Comparison of ENCODE assay signal across 11 mouse cellular contexts in the genomic region with DNA sequence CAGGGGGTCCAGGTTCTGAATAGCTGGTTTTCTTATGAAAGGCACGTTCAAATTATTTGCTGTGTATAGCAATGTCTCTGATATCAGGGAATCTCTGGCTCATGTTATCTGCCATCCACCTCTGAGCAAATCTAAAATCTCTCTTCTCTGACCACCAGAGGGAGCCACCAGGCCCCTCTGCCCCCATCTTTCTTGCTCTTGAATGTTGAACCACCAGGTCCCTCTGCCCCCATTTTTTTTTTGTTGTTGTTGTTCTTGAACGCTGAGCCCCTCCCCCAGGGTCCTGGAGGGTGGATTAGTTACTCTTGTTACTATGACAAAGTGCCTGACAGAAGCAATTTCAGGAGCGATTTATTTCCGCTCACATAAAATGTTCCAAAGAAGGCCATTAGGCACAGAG.
A peak's percentile ranks its signal among the peaks of the same experiment; 100 is the strongest.
DNase-seq lines count a peak whose midpoint lies in the region; ATAC-seq and TF ChIP-seq lines count a peak whose summit lies in the region.
"Had no signal": no experiment of that assay in that cellular context is flagged by ENCODE, and none has a peak within 500 bp of the region (broad histone marks: within the 10 kb centered on the region; RNA-seq: fewer than 3 reads in every experiment).

No protein-coding gene starts in this region.

- H3K27ac ChIP-seq in layer of hippocampus, adult 2 months, result no peak overlapping the region
- H3K27ac ChIP-seq in cortical plate, adult 2 months (ENCODE audit: insufficient read depth, low read length), result no peak overlapping the region
- H3K27ac ChIP-seq: embryonic facial prominence, embryonic 12.5 days had no signal

- no peak overlapping the region for H3K4me3 ChIP-seq in layer of hippocampus, adult 2 months
- H3K4me3 ChIP-seq in cortical plate, adult 2 months (ENCODE audit: insufficient read depth, low read length), result no peak overlapping the region
- H3K4me3 ChIP-seq: embryonic facial prominence, embryonic 12.5 days had no signal

- ATAC-seq in inflammation-experienced regulatory T-cells, adult 6 months, result no peak

- peak; percentile 74 for TF ChIP-seq CTCF in layer of hippocampus, adult 2 months (conservative IDR thresholded peaks at IDR 0.05)
- TF ChIP-seq CTCF in cortical plate, adult 2 months (IDR thresholded peaks at IDR 0.05; ENCODE audit: extremely low read depth, insufficient read depth, low read length), result peak; percentile 22; the same call in 1 of the 2 replicates

- no peaks in the 10 kb centered on the region for H3K4me1 ChIP-seq in cortical plate, adult 2 months (ENCODE audit: control insufficient read depth, insufficient read depth, low read length)
- H3K4me1 ChIP-seq: embryonic facial prominence, embryonic 12.5 days had no signal

- no peak for TF ChIP-seq POLR2A in cortical plate, adult 2 months (IDR thresholded peaks at IDR 0.05; ENCODE audit: extremely low read depth, insufficient read depth, low read length)

- no peak for DNase-seq in layer of hippocampus, adult 2 months (ENCODE audit: low spot score in 2 of 2)
- no peak for DNase-seq in layer of hippocampus, postnatal 10 days (ENCODE audit: low spot score in 2 of 2)
- DNase-seq in 3T3-L1 (ENCODE audit: low read depth, low spot score), result peak; percentile 44
- peak; percentile 29 for DNase-seq in A20 (ENCODE audit: low read depth, low spot score)
- no peak for DNase-seq in spleen, adult 12 weeks (ENCODE audit: low spot score)
- no peak for DNase-seq in layer of hippocampus, adult 9-11 months
- DNase-seq: kidney, postnatal 25 days; left cerebral cortex, postnatal 4 days had no signal

Comparison
In these comparisons a context has a peak if more than half of its experiments do, and no peak if none do; other contexts are left out.
1. DNase-seq: peak in 3T3-L1 (single experiment) and A20 (single experiment); none in layer of hippocampus, adult 2 months (0 of 2), layer of hippocampus, postnatal 10 days (0 of 2), spleen, adult 12 weeks (single experiment) and layer of hippocampus, adult 9-11 months (single experiment).